Mouse (Mus musculus) liver, embryonic 18 days (tissue): ENCODE data around the gene Tmem229b. TPM values are rescaled to one million over a fixed set of nuclear protein-coding genes. Genes with fewer than 3 reads are reported as not detected.

Source experiments
- polyA plus RNA-seq: library from polyadenylated mRNA; depleted of rRNA; stranded (reverse); fragments of >200 nt; gene quantifications from 2 replicates; pipeline ENCODE4 v1.2.3, GENCODE M21; 2012; rRNA removed

The Tmem229b gene
- polyA plus RNA-seq = 3.5 and 3.6 TPM in 2 replicates

DNA sequence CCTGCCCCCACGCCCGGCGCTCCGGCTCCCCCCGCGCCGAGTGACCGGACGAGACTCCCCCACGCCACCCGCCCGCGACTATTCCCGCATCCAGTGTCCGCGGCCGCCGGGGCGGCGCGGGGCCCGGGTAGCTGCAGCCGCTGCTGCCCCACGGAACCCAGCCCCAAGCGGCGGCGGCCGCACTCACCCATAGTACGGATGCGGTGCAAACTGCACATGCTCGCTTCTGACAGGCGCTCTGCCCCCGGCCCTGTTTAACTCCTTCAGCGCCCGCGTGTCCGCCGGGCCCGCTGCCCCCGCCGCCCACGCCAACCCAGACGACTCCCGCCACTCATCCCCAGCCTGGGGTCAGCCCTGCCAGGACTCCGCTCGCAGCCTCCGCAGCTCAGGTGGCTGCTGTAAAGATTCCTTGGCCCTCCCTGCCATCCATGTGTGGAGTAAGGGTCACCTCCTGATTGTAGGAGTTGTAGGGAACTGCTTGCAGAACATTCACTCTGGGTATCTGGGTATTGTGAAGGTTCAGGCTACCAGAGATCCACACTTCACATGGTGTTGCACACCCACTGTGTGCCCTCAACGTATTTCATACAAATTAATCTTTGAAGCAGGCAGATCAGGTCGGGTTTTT lies at the start of gene Tmem229b:
Gene Tmem229b, minus strand, starts transcription at position 502 of the 628 bp plus-strand sequence.

DNA sequence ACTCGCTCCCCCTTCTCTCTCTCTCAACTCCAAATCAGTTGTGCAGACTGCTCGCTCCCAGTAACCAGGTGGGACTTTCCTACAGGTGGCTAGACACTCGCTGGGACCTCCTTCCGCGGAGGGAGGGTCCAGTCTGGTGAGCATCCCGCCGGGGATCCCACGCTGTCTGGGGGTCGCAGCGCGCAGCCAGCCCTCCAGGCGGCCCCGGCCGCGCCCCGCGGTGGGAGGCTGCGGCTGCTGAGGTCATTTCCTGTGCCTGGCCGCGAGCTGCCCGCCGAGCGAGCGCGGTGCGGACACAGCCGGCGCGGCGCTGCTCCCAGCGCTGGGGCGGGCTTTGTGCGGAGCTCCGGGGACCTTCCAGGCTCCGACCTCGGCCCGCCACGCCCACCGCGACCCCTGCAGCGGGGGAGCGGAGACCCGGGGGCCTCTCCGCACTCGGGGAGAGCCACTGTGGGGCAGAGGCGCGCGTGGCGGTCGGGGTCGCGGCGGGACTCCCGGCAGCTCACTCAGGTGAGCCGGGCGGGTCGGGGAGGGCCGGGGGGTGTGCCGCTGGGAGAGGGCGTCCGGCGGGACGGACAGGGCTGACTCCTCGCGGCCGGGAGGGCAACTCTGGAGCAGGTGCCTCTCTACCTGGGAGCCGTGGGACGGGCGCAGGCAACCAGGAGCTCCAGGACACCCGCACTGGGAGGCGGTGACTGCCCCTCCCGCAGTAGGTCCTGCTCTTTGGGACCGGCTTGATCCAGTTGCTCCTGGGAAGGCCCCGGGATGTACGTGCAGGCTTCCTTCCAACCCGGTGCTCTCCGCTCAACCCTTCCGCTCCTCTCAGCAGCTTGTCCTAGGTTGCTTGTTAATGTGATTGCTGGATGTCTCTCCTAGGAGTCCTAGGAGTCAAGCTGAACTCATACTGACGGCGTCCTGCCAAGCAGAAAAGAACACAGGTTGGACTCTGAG lies 21.8 kb upstream of the Tmem229b start, which contains the start of gene Plekhh1:
Gene Plekhh1, plus strand, starts transcription at position 253 of the 951 bp plus-strand sequence.

Other genes starting within 250 kb of the Tmem229b start
- 17.3 and 18.7 TPM in 2 replicates for gene Atp6v1d, start 146.0 kb downstream of the Tmem229b start, polyA plus RNA-seq
- 32.2 and 34.9 TPM in 2 replicates for gene Eif2s1, start 145.8 kb downstream of the Tmem229b start, polyA plus RNA-seq
- 10.5 and 12.5 TPM in 2 replicates for gene Plek2, start 100.7 kb downstream of the Tmem229b start, polyA plus RNA-seq
- gene Plekhh1, start 21.5 kb upstream of the Tmem229b start, polyA plus RNA-seq = 0.54 and 0.56 TPM in 2 replicates
- gene Pigh, start 82.0 kb upstream of the Tmem229b start, polyA plus RNA-seq = 4.2 and 4.7 TPM in 2 replicates
- gene Arg2, start 123.2 kb upstream of the Tmem229b start, polyA plus RNA-seq = 0.71 TPM in 2 replicates
- 16.5 TPM in 2 replicates for gene Vti1b, start 165.0 kb upstream of the Tmem229b start, polyA plus RNA-seq
- gene Rdh11, start 184.7 kb upstream of the Tmem229b start, polyA plus RNA-seq = 45.8 and 51.7 TPM in 2 replicates
- 2.3 and 3.1 TPM in 2 replicates for gene Rdh12, start 201.3 kb upstream of the Tmem229b start, polyA plus RNA-seq